Mouse (Mus musculus) frontal cortex, postnatal 25 days (tissue): ENCODE measurements at regions not wholly inside any gene's neighbourhood (a gene's known extent, or its start where the extent isn't known, plus 50 kb on each side); places are given as distances from the start of the nearest gene placed in this dataset.

Source experiments
- DNase-seq, 2 experiments: peaks; one replicate each; pipeline ENCODE4 v3.0.0; 2022; ENCODE audit warnings: low spot score in 2 of 2

GRCm38 (mm10) chr8:8921446-8921845, 231.1 kb upstream of the Arglu1 start:
- DNase-seq, result no peak

DNA sequence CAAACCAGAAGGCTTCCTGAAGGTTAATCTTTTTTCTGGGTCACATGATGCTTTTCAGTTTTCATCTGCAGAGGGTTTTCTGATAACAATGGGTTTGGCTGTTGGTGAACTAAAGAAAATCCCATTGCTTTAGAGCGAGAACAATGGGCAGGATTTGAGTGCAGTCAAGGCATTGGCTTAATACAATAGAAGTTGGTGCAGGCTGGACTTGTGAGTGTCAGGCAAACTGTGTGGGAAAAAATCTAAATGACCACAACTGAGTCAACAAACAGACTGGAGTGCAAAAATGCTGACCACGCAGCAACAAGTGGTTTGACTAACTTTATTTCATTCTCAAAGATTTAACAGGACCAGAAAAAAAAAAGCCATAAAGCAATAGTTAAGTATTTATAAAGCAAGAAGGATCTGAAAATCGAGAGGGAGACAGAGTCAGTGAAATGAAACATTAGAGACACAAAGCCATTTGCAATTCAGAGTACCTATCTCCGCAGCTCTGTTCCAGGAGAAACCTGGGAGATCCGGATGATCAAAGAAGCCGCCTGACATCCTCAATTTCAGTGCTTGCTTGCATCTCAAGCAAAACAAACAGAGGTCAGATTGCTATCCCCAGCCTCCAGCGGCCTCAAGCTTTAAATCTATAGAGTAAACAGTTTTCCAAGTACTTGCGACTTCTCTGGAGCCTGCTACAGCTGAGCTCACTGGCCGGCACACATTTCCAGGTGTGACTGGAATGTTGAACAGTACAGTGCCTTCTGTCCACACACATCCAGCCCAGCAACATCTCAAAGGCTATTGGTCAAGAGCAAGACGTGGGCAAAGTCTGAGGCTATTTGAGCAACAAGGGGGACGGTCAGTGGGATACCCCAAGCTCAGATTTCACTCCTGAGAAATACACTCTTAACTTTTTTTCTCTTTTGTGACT, 229.5 kb upstream of the Arglu1 start:
- DNase-seq, result no peak

- DNase-seq, result no peak
These were observed 228.7 kb upstream of the Arglu1 start for GRCm38 (mm10) chr8:8919040-8919439.

DNA sequence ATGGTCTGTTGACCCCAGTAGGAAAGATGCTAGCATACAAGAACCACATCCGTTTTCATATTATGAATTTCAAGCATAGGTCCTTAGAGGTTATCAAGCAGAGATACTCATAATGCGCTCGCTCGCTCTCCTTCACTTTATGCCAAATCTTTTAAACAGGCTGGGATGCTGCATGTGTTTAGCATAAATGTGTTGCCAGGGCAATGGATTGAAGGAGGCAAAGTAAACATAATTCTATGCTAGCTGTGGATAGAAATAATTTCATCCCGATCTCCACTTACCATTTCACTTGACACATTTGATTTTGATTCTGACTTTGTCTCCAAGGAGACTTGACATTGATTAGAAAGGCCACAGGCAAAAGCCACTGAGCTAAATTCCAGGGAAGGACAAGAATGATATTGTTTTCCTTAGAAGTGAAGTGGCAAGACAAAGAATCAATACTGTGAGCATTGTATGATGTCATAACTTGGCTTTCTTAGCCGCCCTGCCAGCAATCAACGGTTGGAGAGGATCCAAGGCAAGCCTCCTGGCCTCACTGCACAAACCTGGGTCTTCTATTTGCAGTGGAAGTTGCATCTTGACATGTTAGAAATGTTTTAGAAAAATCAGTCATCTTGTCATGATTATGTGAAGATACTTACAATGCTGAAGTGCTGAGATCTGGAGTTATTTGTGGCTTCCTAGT, 217.3 kb upstream of the Arglu1 start:
- DNase-seq, result no peak

- no peak for DNase-seq
These were observed 202.7 kb upstream of the Arglu1 start for GRCm38 (mm10) chr8:8892996-8893395.

- DNase-seq, result no peak
These were observed 187.0 kb upstream of the Arglu1 start for GRCm38 (mm10) chr8:8877286-8877685.

DNA sequence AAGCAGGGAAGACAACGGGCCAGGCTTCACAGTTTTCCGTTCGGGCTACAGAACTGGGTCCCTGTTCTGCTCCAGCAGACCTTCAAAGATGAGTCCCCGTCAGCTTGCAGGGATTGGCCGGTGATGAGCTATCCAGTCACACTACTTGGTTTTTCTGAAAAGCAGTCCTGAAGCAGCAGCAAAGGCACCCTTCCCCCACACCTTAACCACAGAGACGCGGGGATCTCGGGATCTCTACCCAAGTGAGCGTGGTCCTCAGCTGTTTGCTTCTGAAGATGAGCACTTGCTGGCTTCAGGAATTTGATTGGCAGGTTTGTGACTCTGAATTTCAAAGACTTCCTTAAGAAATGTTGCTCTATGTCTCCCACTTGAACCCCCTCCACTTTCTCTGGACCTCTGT, 186.6 kb upstream of the Arglu1 start:
- DNase-seq, result no peak

DNA sequence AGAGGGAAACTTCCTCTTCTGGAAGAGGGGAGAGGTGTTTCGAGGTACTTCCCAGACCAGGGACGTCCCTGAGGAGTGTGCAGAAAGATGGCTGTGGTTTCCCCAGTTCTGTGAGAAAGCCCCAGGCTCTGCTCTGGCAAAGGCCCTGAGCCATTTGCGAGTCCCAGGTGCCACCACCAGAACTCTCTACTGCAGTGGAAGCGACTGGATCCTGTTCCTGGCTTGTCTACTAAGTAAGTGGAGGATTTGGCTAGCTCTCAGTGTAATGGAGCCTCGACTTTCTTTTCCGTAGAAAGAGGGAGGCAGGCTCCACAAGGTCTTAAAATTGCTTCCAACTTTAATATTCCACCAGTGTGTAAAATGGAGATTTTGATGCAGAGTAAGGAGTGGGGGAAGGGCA, 186.1 kb upstream of the Arglu1 start:
- no peak for DNase-seq

DNA sequence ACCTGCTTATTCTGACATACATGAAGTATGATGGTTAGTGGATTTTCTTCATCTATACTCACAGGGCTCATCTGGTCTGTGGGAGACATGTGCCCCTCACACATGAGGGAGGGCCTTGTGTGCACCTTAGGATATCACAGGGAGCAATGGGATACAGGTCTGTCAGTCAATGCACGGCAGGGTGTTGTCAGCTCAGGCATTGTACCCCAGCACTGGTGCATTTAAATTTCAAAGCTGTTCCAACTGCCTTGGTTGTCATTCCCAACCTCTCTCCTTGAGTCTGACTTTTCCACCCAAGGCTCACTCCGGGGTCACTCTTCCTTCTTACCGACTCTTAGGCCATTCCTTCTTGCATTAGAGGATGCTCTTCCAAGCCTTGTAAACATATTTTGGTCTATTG, 181.6 kb upstream of the Arglu1 start:
- DNase-seq, result no peak

GRCm38 (mm10) chr8:8871039-8871438, 180.7 kb upstream of the Arglu1 start:
- no peak for DNase-seq

GRCm38 (mm10) chr8:8870487-8870886, 180.2 kb upstream of the Arglu1 start:
- no peak for DNase-seq

DNA sequence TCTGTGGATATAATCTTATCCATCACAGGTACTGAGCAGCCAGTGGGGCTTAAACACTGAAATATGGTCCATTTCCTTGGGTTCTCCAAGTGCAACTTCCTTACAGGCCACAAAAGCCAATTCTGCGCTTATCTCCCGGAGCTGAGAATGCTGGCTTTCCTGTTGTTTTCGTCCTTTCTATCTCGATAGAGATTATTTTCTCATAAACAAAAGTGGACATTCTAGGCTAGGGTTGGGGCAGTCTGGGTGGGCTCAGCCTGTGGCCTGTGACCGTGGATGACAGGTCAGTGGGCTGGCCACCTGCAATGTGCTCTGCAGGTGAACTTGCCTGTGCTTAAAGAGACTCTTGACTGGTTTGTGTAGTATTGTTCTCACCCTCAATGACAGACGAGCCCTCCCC, 179.0 kb upstream of the Arglu1 start:
- DNase-seq, result no peak

DNA sequence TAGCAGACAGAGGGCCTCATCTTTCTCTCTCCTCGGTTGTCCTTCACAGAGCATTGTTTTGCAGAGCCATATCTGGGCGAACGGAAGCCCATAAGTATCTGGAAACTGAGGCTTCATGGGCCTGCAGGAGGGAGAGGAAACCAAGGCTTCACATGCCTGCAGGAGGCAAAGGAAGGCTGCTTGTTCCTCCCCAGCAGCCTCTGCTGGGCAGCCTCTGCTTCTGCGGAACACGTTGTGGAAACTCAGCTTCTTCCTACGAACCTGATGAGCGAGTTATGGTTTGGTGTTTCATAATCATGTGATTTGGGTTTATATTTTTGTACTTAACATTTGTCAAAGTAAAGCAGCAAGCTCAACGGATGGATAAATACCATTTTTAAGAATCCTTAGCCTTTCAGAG, 177.6 kb upstream of the Arglu1 start:
- DNase-seq, result no peak

DNA sequence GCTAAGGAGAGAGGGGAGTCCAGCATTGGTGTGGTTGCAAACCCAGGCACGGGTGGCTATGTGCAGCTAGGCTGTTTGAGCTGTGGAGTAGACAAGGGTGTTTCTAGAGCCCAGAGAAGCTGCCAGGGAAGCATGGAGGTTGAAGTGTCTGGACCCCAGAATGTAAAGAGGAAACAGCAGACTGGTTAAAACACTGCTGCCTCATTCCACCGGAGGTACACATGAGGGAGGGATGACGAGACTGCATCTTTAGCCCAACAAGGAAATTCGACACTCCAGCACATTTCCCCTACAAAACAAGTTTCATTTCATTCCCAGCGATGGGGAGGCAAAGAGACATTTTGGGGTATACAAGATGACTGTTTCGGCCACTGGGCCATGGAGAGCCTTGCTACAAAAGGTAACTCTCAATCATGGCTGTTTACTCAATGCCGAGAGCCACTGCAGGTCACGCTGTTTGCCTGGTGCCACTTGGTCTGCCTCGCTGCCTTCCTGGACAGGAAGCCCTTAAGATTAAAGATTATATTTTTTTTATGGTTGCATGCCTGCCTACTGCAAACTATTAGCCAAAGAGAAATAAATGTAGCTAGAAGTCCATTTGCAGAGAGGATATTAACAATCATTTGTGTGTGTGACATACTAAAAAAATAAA, 176.9 kb upstream of the Arglu1 start:
- DNase-seq, result no peak

DNA sequence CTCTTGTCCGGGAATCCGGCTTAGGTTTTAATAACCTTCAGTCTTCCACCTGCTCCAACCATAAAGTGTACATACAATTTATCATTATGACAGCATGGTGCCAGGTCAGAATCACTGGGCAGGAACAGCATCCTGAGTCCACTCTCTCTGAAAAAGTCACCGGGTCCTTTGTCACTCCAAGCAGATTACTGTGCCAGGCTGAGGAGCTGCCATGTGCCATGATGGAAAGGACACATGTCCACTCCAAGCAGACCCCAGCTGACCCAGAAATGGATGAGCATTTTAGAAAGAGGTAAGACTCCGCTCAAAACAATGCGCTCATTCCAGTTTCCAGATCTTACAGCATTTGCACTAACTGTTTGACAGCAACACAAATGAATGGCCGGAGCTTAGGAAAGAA, 172.4 kb upstream of the Arglu1 start:
- DNase-seq, result no peak

DNA sequence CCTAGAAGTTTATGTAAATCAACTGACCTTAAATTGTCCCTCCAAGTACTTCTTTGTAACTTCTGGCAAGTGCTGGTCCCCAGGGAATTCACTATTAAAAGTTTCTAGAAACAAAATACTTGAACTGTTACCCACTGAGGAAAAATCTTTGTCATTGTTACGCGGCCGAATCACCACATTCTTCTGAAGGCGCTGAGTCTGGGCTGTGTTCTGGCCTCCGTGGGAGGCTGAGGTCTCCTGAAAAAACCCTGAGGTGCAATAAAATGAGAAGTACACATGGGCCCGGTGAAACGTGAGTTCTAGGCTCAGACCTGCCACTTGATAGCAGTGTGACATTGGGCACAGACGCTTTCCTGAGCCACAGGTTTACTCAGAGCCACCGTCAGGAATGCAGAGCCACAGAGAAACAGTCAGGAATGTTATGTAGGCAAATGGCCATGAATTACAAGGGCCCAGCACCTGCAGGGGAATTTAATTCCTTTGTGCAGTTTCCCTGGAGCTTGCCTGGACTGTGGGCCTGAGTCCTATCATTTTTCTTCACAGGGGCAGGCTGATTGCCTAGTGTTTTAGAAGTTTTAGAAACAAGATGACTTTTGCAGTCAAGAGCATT, 171.1 kb upstream of the Arglu1 start:
- DNase-seq, result no peak

DNA sequence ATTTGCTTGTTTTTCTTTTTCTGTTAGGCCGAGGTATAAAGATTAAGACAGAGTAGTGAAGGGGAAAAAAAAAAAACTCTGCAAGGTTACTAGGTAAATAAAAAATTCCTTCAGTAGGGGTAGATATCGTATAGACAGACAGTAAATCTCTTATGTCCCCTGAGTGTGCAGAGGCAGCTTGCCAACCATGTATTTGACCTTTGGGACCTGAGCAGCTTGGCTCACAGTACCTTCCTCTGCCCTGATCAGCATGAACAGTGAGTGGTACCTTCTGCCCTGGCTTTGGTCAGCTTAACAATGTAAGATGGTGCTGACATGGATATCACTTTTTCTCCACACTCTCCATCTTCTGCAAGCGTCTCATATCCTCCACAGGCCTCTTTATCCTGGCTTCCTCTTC, 168.3 kb upstream of the Arglu1 start:
- DNase-seq, result no peak

DNA sequence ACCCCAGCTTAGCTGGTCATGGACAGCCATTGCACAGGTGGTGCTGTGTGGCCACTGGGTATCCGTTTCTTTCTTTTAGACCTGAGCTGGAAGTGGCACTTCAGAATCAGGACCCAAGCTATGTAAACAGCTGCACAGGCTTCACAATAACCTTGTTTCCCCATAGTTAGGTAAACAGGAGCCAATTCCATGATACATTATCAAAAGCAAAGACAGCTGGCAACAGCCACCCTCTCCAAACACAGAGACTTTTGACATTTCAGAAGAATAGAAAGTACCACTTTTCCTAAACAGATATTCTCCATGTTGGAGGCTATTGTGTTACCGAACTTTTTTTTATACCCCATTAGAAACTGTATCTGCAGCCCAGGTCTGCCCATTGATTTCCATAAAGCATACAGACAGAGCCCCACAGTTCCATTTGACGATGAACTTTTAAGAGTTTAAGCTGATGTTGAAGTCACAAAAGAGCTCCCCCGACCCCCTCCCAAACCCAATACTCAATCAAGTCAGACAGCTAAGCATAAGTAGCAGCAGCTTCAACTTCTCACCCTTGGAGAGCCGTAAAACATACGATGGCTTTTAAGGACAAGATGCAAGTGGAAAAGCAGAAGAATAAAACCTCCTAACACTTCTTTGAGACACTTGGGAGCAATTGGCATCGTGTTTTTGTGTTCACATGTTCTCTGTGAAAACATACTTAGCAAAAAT, 162.5 kb upstream of the Arglu1 start:
- DNase-seq, result no peak

DNA sequence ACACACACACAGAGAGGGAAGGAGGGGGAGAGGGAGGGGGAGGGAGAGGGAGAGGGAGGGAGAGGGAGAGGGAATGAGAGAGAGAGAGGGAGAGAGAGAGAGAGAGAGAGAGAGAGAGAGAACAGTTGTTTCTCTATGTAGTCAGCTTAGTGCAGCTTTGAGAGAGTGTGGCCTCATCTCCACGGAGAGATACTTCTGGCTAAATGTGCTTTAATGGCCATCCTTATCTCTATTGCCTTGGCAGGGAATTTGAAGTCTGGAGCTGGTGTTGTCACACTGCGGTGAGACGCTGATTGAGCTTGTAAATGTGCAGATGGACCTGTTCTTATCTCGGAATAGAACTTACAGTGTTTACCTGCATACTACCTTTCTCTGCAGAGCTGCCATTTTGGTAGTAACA, 160.9 kb upstream of the Arglu1 start:
- no peak for DNase-seq

DNA sequence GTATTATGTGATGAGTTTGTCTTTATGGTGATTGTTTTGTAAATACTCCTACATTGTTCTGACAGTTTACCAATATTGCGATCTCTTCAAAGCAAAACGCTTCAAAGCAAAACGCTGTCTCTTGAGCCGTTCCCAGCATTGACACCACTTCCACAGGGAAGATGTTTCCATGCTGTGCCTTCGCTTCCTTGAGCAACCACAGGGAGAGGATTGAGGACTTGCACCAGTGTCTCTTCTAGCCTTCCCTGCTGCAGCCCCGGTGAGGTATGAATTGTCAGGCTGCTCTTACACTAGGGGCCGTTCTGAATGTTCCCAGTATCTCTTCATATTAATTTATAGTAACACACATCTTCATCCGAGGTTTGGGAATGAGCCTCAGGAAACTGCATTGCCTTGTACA, 160.4 kb upstream of the Arglu1 start:
- DNase-seq, result no peak

GRCm38 (mm10) chr8:8847579-8847978, 157.3 kb upstream of the Arglu1 start:
- no peak for DNase-seq

DNA sequence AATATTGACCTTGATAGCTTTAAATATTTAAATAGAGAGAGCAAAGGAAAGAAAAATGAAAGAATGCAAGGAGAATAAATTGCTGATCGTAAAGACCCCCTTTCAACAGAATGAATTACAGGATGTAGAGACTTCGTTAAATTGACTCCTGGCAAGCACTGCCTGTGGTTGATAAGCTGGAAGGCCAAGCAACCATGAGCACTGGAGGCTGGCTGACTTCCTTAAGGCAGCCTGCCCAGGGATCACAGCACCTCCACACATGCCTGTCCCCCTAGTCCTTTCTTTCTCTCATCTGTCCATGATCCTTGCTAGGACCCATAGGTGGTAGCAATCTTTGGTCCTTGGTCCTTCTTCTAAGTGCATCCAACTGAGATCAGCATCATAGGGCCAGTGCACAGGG, 152.0 kb upstream of the Arglu1 start:
- DNase-seq, result no peak
